Mouse (Mus musculus): Measurements from ENCODE around the gene Fam57a.
A peak's percentile ranks its signal among the peaks of the same experiment; 100 is the strongest.

The Fam57a gene

DNA sequence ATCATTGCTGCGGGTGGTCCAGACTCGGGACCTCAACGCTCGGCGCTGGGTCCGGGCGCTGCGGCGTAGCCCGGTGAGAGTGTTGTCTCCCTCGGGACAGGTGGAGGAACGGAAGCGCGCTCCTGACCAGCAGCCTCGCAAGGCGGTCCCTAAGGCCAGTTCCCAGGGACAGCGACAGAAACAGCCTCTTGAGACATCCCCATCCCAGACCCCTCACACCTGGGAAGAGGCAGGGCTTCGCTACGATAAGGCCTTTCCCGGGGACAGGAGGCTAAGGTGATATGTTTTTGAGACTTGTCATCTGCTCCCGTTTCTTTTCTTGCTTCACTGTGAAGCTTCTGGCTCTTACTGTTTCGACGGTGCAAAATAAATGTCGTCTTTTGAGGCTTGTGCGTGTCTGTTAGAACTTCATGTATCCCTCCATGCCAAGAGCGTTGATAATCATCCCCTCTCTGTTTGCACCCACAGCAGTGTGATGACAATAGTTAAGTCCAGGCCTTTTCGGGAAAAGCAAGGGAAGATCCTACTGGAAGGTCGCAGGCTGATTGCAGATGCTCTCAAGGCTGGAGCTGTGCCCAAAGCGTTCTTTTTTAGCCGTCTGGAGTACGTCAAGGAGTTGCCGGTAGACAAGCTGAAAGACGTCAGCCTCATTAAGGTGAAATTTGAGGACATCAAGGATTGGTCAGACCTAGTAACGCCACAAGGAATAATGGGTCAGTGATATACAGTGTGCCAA is 64.5 kb downstream of the Fam57a start:
- DNase-seq (ENCODE audit: low read depth, low spot score), result no peak

DNA sequence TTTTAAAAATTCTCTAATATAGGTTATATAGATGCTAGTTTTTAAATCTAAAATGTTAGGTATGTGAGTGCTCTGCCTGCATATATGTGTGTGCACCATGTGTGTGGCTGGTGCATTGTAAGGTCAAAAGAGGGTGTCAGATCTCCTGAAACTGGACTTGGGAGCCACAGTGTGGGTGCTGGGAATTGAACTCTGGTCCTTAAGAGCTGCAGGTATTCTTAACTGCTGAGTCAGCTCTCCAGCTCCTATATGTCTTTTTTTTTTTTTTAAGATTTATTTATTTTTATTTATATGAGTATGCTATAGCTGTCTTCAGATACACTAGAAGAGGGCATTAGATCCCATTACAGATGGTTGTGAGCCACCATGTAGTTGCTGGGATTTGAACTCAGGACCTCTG is 67.0 kb downstream of the Fam57a start:
- DNase-seq (ENCODE audit: low read depth, low spot score), result no peak

DNA sequence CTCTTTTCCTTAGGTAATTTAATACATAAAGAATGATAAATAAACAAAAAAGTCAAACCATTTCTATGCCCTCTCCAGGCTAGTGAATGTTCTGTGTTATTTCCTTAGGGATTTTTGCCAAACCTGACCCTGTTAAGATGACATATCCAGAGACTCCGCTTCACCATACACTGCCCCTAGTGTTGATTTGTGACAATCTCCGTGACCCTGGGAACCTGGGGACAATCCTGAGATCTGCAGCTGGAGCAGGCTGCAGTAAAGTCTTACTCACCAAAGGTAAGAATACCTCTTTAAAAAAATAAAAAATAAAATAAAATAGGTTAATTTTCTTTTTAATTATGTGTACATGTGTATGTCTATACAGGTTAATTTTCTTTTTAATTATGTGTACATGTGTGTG is 67.8 kb downstream of the Fam57a start:
- DNase-seq (ENCODE audit: low read depth, low spot score), result peak; percentile 57

DNA sequence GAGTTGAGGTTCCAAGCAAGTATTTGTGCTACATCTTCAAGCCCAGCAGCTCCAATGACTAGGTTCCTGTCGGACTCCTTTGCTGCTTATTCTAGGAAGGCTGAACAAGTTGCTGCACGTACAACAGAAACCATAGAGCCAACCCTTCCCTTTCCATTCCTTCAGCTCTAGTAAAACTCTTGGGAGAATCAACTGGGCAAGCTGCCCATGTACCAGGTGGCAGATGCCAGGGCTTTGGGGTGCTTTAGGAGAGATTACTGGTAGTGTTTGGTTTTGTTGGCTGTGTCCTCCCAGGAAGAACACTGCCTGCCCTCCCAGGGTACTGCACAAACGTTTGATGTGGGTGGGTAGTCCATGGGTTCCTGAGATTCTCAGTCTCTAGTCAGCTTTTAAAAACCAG is 72.6 kb downstream of the Fam57a start:
- no peak for DNase-seq (ENCODE audit: low read depth, low spot score)

DNA sequence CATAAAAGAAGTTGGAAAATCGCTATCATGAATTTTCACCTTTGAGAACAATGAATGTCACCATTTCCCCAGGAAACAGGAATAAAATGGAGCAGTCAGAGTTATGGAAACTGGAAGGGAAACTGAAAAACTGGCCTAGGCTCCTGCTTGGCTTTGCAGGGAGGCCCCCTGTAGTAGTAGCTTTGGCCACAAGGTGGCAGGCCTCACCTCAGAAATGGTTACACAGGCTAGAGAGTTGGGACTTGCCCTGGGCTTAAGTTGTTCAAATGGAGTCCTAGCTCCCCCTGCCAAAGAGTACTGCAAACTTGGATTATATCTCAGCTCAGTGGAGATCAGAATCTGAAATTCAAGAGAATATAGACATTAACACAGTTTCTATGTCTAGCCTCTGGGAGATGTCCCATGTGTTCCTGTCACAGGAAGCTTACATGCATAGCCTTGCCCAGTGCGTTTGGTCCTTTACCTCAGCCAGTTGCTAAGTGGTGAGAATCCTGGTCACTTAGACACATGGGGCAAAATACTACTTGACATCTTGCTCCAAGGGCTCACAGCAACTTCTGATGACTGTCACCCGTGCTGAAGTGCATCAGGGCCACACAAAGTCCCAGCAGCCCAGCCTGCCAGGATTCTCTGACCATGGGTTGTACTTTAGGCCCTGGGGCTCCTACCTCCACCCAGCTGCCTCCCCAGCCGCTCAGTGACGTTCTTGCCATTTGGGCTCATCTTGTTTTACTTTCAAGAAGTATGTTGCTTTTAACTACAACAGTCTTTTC is 73.9 kb downstream of the Fam57a start:
- peak; percentile 61 for DNase-seq (ENCODE audit: low read depth, low spot score)

DNA sequence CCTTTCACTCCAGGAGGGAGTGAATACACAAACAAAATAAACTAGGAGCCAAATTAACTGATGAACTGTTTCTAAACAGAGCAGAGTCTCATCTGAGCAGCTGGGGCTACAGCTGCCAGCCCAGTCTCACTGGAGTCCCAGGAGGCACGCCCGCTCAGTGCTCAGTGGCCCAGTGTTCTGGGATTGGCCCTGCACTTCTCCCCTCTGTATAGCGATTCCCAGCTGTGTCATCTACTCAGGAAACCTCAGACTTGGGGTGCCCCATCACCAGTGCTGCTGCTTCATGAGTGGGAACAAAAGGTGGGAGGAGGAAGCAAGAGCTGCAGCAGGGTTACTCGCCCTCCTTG is 74.4 kb downstream of the Fam57a start:
- DNase-seq (ENCODE audit: low read depth, low spot score), result no peak

DNA sequence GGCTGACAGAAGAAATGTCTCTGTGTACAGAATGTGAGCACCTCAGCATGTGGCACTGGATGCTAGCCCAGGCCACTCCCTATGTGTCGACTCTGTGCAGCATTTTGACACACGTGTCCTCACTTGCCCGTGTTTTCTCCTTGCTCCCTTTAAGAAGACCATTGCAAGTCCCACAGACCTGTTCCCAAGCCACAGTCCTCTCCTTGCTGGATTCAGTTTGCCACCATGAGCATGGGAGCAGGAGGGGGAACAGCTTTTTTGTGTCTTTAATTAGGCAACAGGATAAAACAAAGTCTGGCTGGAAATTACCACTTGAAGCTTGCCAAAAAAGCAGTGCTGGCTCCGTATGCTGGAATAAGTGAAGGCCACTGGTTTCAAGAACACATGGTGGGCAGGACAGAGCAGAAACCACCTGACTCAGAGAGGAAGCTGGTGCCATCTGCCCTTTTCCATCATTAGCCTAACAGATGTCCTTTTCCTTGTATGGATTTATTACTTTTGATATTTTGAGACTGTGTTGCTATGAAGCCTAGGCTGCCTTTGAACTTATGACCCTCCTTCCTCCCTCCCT is 76.0 kb downstream of the Fam57a start:
- DNase-seq (ENCODE audit: low read depth, low spot score), result no peak

DNA sequence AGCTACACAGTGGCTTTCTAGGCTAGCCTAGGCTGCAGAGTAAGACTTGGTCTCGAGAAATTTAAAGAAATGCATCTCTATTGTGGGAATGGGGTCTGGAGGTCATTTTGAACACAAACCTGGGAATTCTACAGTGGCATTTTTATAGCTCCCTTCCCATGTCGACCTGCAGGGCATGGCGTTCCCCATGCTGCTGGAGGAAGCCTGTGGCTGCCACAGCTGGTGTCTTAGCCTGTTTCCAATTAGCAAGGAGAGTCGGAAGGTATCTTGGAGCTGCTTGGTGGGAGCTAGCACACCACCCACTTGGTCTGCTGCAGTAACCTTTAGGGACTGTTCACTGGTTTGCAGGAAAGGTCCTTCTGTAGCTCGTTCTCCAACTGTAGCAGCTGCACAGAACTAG is 76.7 kb downstream of the Fam57a start:
- DNase-seq (ENCODE audit: low read depth, low spot score), result no peak

DNA sequence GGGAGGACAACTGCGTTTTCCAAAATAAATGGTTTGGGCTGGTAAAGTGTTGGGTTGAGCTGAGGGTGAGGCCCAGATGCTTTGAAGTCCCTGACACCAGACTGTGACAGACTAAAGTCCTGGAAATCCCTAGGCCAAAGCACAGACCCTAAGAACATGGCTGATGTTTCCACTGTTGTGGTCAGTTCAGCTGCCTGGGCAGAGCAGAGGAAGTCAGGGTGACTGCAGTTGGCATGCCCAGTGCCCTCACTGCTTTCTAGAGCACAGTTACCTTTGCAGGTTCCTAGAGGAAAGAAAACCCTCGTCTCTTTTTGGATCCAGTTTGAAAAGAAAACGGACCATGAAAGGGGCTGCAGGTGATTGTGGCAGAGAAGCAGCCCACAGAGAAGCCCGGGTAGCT is 77.9 kb downstream of the Fam57a start:
- no peak for DNase-seq (ENCODE audit: low read depth, low spot score)

DNA sequence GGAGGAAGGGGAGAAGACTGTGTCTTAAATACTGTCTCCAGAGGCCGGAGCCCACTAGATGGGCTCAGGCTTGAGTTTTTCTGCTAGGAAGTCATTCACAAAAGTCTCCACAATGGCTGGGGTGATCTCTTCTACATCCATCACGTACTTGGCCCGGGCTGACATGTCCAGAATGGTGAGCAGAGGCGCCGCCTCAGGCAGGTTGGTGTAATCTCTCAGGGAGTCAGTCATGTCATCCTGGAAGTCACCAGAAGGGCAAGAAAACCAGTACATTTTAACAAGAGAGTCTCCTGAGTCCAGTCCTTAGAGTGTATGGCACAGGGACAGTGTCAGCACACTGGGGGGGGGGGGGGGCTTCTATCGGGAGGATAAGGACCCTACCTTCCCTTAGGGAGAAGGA is 79.0 kb downstream of the Fam57a start:
- peak; percentile 45 for DNase-seq (ENCODE audit: low read depth, low spot score)

DNA sequence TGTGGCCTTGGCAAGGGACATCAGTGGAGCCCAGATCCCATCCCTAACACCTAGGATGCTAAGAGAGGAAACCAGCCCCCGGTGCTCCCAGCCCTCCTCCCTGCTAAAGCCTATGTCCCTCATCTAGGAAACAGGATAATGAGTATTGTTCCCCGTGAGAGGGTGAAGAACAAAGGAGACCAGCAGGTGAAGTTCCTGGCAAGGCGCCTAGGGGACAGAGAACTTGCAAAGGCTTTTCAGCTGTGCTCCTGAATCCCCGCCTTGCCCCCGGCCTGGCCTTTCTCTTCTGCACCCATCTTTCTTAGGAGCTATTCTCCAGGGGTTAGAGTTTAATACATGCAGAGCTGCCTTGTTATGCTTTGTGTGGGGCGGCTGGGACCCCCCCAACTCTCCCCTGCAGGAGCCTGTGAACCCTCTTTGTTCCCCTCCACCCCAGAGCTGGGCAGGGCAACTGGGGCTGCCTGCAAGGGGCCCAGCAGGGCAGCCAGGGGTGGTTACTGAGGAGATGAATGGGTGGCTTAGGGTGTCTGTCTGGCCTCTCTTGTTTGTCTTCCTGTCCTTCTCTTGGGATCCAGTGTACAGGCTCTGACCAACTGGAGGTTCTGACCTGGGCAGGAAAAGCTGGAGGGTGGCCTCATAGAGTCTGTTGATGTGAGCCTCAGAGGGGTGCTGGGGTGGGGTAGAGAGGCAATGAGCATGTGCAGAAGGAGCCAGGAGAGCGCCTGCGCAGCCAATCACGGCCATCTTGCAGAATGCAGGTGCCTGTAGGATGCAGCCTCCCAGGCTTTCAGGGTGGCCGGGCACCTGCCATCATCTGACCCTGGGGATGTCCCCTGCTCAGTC is 81.0 kb downstream of the Fam57a start:
- DNase-seq (ENCODE audit: low read depth, low spot score), result no peak

DNA sequence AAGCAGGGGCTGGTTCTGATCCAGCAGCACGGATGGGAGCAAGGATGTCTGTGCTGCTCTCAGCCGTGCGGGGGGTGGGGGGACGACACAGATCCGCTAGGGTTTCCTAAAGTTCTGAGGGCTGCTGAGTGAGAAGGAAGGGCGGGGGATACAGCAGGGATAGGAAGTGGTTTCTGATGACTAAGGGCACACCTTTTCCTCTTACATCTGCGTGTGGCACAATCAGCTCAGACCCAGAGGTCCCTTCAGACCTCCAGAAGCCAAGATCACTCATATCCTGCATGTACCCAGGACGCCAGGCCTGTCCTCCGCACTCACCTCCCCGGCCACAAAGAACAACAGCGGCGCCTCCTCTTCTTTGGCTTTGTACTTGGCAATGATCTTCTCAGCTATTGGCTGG is 81.8 kb downstream of the Fam57a start:
- DNase-seq (ENCODE audit: low read depth, low spot score), result no peak

DNA sequence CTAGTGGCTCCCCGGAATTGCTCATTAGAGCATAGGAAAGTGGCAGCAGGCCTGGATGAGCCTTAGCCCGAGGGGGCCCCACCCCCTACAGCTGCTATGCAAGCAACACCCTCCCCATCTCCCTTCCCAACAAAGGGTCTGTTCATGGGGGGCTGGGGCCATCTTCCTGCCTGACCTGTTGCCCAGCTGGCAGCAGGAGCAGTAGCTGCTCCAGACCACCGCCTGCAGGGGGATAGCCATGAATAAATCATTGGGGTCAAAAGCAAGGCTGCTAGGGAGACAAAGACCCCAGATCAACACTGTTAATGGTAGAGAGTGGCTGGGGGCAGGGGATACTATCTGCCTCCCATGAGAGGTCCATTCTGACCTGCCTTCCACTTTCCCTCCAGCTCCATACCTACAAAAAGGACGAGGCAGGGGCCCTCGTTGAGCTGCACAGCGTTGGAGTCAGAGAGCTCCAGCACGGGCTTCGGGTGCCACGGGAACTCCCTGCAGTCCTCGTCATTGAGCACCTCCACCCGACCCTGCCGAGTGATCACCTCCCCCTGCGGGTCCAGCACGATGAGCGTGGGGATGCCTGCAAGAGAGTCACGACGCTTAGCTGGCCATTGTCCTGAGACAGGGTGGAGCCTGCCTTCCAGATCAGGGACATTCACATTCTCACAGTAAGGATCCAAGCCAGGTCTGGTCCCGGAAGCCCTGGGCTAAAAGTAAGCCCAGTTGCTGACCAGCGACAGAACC is 83.3 kb downstream of the Fam57a start:
- peak; percentile 67 for DNase-seq (ENCODE audit: low read depth, low spot score)

All from ES-CJ7 (cell line).